Mouse (Mus musculus): ENCODE results near the gene Jazf1.

DNA sequence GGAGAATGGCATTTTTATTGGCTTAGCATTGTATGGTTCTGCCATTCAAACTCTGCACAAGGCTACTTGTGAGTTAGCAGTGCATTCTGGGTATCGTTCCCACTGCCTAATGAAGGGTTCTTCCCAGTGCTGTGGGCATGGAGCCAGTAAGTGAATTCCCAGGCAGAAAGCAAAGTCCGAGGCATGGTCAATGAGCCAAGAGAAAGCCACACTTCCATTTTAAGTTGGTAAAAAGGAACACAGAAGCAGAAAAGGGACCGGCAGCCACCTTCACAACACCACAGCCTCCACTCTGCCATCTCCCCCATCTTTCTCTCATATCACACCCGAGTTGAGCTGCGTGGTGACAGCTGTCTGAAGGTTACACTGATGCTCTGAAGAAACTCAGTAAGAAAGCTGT, 217.4 kb downstream of the Jazf1 start:
- TF ChIP-seq CTCF (IDR thresholded peaks at IDR 0.05; ENCODE audit: borderline replicate concordance, control insufficient read depth, extremely low read depth, insufficient read depth, low read length, poor library complexity) (no peak), POLR2A (IDR thresholded peaks at IDR 0.05; ENCODE audit: control insufficient read depth, extremely low read depth, insufficient read depth, low read length, poor library complexity) (no peak)
